Mouse (Mus musculus): ENCODE data around the gene Gm973.
A peak's percentile ranks its signal among the peaks of the same experiment; 100 is the strongest.

Gene Gm973

DNA sequence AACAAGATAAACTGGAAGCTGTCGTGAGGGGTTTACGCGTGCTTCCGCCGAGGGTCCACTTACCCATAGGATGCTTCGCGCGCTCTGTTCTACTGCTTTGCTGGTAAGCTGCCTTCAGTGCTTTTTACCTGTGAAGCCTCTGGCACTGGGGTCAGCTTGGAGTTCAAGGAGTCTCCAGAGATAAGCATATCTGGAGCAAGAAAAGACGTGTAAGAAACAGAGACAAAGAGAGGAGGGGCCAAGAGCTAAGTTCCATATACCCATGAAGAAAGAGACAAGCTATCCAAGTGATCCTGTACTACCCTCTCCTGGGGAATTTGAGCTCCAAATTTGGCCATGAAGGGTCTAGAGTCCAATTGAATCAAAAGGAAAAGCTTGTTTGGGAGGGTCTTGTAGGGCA lies 24.5 kb upstream of the Gm973 start:
- DNase-seq (ENCODE audit: extremely low read depth, low read depth), result no peak

DNA sequence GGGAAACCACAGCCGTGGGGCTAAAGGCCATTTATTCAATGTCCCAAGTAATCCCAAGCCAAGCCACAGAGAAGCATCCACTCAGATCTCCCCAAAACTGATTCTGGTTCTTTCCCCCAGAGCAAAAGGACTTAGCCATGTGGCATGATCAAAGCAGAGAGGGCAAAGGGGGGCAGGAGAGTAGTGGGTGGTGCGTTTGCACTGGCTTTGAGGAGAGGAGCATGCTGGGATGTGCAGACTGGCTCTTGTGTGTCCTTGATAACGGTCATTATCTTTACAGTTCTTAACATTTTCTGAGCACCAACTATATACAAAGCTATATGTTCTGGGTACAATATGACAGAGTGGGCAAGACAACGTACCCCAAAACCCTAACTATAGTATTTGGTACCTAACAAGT lies 23.6 kb upstream of the Gm973 start:
- DNase-seq (ENCODE audit: extremely low read depth, low read depth), result no peak

DNA sequence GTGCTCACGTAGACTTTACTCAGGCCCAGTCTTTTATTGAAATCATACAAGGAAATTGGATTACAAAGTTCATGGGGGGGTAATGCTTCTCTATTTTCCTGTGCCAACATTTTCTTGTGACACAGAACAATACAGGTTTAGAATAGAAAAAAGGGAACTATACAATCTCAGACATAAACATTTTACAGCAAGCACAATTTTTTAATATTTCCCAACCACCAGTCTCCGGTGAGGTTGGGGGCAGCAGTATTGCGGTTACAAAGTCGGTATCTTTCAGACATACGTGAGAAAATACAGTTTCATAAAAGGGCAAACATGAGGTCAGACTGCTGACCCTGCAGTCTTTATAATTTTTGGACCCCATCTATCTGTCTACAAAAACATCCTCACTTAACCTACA lies 20.1 kb upstream of the Gm973 start:
- DNase-seq (ENCODE audit: extremely low read depth, low read depth), result no peak

DNA sequence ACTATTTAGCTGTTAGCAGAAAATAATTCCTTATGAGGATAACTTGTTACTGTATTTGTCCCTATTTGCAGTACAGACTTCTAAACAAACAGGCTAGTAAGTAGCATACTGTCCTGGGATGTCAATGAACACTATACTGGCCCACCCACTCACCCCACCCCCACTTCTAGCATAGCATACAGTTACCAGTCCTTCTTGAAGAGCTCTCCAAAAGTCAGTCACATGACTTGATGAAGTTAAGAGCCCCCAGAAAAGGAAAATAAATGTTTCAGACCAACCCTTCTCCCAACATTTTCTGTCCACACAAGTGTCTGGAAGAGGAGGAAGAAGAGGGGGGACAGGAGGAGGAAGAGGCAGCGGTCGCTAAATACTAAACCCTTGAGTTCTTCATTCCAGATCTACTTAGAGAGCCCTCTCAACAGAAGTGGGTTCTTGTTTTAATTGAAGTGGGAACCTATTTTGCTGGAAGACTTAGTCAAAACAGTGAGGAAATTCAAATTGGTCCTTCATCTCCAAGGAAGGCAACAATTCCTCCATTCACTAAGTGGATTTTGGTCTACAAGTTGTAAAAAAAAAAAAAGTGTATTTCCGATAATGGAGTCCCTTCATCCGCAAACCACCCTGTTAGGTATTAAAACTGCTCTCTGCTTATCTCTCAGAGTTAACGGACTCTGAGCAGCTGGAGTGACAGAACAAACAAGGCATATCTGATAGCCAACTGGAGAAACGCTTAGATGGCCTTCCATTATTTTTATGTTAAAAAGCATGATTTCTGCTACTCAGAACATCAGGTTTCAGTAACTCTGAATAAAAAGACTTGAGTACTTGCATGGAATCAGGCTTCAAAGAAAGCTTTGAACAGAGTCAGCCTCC lies 18.1 kb upstream of the Gm973 start:
- peak; percentile 68 for DNase-seq (ENCODE audit: extremely low read depth, low read depth)

DNA sequence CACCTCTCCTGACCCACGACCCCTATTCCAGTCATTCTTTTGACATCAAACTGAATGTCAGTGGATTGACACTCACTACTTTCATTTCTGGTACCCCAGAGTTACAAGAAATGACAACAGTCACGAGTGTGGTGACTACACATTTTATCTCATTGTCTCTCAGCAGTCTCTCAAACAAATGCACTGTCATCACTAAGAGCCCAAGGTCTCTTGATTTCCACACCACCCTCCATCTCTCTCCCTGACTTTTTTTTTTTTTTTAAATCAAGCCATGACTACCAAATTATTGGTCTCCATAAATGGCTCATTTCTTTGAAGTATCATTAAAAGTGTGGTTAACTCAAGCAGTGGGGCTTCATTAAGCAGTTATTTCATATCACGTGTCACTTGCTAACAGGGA lies 16.7 kb upstream of the Gm973 start:
- DNase-seq (ENCODE audit: extremely low read depth, low read depth), result no peak

DNA sequence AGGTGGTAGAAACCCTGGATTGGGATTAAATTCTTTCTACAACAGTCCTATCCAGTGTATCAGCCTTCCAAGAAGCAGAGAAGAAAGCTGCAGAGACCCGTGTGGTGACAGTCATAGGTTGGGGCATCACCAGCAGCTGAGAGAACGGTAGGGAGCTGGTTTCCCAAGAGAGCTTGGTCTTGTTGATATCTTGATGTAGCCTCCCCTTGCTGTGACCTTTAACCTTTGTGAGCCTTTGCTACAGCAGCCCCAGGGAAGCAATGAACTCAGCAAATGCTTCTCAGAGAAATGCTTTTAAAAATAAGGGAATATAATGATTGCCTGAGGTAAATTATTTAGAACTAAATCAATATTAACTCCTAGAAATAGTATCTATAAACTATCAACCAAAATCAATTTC lies 13.7 kb upstream of the Gm973 start:
- no peak for DNase-seq (ENCODE audit: extremely low read depth, low read depth)

DNA sequence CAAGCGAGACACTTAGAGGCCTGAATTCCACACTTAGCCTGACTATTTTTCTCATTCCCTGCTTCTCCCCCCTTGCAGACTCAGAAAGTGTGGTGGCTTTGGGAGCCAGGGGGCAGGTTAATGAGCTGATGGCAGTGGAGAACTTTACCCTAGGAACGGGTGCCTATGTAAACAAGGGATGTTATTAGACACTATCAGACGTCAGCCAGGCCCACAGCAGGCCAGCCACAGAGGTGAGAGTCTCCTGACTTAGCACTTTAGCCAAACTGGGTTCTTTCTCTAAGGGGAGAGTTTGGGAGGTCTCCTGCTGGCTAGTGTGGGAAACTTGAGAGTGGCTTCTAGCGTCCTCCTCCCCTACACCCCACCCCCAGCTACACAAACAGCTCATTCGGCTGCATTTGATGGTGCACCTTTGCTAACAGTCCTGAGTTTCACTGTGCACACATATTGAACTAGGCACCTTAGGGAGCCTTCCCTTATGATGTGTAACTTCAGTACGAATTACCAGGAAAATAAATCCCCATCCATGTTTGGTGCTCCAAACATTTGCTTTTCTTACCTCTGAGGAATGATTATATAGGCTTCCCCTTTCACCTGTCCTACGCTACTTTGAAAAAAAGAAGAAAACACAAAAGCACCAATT lies 12.3 kb upstream of the Gm973 start:
- no peak for DNase-seq (ENCODE audit: extremely low read depth, low read depth)

DNA sequence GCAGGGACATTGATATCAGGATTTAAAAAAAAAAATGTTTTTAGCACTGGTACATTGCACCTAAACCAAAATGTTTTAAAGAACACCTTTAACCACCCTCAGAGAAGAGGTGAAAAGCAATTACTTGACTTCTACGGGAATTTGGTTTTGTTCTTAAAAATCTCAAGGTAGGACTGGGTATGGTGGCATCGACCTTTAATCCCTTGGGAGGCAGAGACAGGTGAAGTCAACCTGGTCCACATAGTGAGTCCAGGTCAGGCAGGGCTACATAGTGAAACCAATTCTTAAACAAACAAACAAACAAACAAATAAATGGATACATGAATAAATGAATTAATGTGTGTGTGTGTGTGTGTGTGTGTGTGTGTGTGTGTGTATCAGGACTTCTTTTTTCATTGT lies 11.8 kb upstream of the Gm973 start:
- no peak for DNase-seq (ENCODE audit: extremely low read depth, low read depth)

DNA sequence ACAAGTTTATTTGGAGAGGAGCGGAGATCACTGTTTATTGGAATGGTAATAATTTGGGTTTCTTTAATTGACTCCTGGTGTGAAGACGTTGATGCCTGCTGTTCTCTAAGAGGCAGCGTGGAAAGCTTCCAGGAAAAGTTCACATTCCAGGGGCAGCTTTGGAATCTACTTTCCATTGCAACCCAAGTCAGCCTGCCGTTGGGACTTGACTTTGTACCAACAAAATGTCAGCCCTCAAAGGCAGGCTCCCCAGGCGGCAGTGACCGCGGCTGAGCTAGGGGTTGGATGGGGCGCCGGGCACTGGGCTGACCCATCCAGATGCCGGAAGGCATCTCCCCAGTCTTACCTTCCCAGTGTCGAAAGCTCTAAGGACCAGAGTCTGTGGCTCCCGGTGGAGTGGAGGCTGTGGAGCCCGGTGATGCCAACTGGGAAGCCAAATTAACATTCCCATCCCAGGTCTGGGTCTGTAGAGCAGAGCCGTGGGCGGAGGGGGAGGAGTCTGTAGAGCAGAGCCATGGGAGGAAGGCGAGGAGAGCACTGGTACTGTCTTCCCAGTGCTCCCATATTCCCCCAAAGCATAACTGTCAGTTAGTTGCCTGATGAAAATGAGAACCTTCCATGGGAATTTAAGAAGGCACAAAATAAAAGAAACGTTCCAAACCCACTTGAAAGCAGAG lies 7.5 kb upstream of the Gm973 start:
- no peak for DNase-seq (ENCODE audit: extremely low read depth, low read depth)

DNA sequence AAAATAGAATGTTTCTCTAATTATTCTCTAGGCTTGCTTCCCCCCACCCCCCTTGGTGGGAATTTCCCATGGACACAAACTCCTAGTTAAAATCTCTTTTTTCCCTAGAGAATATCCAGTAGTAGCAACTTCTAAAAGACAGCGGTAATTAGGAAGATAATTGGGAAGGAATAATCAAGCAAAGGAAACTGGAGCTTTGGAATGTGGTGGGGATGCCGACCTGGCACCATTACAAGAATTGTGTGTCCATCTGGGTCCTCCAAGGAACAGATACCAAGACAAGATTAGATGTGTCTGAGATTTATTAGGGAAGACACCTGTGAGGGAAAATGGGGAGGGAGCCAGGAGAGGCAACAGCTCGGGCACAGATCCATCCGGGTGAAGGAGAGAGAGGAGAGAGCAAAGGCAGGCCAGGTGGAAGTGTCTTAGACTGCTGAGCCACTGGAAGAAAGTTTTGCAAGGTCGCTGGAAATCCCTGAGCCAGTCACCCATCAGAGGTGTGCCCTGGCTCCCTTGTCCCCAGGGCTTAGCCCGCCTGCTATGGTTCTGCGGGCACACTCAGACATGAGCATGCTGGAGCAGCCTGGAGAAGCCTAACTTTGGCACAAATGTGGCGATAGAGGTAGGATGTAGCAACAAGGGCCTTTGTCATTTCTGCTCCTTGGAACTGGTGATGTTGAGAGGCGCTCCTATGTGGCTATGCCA lies 4.3 kb upstream of the Gm973 start:
- no peak for DNase-seq (ENCODE audit: extremely low read depth, low read depth)

DNA sequence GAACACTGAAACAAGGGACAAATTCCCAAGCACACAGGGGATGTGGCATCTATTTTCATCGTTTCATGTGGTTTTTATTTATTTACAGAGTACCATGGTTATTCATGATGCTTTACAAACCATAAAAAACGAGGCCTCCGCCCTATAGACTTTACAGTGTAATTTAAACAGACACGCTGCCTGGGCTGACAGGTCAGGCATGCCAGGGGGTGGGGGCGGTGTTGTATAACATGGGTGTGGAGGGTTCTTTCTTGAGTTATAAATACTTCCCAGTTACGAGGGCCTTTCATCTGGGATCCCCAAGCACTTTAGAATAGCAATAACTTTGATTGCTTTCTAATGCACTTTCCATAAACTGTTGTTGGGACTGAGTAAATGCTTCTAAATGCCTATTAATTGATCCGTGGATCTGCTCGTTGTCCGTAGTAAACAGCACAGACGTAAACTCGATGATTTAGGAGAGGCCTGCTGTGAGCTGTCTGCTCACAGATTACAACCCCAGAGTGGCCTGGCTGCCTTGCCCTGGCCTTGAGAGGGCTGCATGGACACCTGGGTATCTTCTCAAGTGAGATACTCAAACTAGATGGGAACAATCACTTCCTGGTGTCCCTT lies 4.3 kb downstream of the Gm973 start:
- DNase-seq (ENCODE audit: extremely low read depth, low read depth), result no peak

DNA sequence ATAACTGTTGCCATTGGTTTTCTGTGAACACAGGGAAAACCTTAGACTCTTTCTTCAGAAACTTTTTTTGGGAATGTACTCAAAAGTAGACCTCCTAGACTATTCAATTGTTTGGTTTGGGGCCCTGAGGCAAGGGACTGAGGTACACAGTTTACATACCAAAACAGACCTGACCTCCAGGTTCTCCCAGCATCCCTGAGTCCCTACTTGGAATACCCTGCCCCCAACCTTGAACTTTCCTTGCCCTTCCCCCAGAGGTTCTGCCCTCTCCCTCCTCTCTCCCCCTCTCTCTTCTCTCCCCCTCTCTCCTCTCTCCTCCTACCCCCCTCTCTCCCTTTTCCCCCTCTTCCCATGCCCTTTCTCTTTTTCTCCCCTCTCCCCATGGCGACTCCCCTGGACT lies 6.4 kb downstream of the Gm973 start:
- no peak for DNase-seq (ENCODE audit: extremely low read depth, low read depth)

DNA sequence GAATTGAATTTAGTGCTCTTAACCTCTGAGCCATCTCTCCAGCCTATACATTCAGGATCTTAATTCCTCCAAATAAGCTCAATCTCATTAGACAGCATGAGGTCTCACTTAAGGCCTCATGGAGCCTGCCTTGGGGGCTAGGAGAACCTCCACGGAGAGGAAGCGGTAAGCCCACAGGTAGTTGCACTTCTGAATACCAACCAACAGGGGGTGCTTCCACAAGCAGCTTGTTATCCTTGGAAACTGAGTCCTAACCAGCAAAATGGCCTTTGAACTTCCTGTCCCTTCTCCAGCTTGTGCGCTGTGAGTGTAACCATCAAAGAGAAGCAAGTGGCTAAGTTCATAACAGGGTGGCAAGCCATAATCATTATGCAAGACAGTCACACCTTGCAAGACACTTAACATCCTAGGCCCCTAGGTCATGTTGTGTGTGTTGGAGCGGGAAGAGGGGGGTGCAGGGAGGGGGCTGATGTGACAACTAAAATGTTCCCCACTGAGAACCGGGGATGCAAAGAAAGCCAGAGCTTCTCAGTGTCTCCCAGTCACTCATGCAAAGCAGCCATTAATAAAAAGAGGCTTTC lies 7.4 kb downstream of the Gm973 start:
- DNase-seq (ENCODE audit: extremely low read depth, low read depth), result no peak

DNA sequence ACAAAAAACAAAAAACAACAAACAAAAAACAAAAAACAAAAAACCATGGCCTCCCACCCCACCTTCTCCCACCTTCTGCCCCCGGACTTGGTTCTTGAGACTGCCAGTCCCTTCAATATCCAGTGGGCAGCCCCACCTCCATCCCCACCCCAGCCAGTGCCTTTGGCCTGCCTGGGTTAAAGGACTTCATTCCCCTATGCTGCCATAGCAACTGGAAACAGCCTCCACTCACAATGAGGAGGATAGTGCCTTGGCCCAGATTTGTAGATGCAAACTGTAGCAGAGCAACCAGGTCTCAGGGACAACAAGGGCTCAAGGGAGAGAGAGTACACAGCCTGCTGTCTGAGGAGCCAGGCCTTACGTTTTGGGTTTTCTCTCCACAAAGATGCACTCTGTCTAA lies 8.0 kb downstream of the Gm973 start:
- DNase-seq (ENCODE audit: extremely low read depth, low read depth), result no peak

DNA sequence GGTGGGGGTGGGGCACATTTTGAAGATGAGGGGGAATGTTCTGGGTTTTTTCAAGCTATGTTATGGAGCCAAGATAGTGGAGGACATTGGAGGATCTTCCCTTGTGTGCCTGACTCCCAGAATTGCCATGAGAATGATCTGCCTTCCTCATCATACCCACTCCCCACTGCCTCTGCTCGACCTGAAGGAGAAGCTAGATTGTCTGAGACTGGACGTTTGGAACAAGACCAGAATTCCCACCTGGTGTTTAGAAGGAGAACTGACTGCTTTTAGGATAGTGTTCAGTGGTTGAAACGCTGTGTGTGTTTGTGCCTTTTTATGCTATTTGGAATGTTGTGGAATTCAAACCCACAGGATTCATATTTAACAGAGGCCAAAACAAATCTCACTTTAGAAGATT lies 8.7 kb downstream of the Gm973 start:
- DNase-seq (ENCODE audit: extremely low read depth, low read depth), result no peak

DNA sequence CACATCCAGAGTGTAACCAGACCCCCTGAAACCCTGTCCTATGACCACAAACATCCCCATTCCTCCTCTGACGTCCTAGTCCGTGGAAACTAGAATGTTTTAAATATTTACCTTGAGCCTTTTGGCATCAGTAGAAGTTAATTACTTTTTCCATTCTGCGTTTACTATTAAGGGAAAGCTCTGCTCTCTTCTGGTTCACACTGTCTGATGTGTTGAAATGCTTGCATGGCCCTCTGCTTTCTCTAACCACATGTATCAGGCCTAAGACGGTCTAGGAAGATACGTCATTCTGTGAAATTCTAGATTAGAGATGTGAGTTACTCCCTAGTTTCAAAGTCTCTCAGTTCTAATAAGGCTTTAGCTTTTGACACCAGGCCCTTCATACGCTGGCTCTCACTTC lies 11.2 kb downstream of the Gm973 start:
- DNase-seq (ENCODE audit: extremely low read depth, low read depth), result no peak

DNA sequence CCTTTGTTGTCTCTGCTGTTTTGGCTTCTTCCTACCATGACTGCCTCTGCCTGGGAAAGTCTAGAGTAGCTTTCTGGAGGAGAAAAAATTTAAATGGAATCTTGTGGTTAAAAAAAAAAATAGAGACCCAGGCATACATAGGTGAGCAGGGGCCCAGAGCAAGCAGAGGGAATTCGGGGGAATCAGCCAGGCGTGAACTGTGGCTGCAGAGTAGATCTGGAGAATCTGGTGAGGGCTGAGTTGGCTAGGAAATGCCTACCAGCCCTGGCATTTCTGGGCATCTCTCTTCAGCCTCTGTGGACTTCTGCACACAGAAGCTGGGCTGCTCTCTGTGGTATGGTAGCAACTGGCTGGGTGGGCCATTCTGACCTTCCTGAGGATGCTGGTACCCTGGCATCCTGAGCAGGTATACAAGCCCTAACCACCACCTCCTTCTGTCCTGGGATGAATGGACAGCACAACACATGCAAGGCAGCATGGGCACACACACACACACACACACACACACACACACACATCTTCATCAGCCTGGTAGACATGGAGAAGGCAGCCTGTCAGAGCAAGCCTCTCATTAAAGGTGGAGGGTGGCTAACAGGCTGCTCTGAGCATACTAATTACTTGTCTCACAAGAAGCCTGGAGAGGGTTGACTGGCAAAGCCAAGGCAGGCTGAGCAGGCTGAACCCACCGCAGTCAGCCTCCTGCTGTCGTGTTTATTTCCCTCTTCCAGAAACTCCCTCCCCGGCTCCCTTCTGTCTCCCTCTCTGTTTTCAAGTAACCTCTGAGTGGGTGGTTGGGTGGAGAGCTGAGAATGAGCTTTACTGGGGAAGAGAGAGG lies 19.1 kb downstream of the Gm973 start:
- no peak for DNase-seq (ENCODE audit: extremely low read depth, low read depth)

DNA sequence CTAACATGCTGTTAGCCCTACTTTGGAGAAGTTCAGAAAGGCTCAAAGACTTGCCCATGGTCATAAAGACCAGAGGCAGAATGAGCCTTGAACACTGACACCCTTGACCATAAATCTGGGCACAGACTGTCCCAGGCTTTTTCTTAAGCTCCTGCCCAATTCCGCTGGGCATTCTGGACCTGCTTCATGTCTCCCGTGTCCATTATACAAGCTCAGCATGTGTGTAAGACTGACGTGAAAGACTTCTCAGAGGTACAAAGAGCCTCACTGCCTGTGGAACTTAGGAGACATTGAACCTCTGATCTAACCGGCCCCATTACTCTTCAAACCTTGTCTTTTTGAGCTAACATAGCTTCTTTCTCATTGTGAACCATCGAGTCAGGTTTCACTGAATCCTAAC lies 22.3 kb downstream of the Gm973 start:
- no peak for DNase-seq (ENCODE audit: extremely low read depth, low read depth)

DNA sequence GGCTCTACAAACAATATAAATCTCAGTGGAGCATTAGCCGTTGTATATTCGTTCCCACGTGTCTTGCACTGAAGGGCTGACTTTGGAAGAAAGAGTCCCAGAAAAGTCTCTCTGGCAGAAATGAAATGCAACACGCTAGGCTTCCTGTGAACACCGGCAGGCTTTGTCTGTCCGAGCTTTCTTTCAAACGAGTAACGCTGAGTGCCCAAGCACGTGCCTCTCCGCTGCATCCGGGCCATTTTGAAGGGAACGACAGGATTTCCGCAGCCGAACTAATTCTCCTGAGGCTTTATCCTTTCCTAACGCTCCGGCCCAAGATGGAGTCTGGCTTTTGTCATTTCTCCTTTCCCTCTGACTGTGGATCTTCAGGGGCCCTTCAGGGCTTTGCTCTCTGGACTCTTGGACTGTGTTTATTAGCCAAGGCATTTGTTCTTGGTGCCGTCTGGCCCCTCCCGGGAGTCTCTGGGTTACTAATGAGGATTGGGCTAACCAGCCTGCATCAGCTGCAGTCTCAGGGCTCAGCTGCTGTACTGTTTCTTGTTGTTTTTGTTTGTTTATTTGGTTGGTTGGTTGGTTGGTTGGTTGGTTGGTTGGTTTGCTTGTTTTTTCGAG lies 24.6 kb downstream of the Gm973 start:
- DNase-seq (ENCODE audit: extremely low read depth, low read depth), result no peak
